Mouse (Mus musculus) heart, embryonic 14.5 days (tissue): Measurements from ENCODE around the gene Lrrc27. TPM values are rescaled to one million over a fixed set of nuclear protein-coding genes. Genes with fewer than 3 reads are reported as not detected.
A peak's percentile ranks its signal among the peaks of the same experiment; 100 is the strongest.

Experiments
- ATAC-seq: fragments of 200-750 bp; cut with Nextera tagmentation; 2 replicates; pipeline ENCODE4 v1.8.0; 2017; ENCODE audit warnings: low read depth, moderate TSS enrichment; ENCODE audit not compliant: insufficient number of reproducible peaks, insufficient read depth, low FRiP score
- H3K27ac ChIP-seq, 2 experiments: fragments of 200-500 bp in 1 of 2; fragments of 300-500 bp in 1 of 2; sonication (generic) in 1 of 2; replicated peaks in 1 of 2; 2 replicates each; pipeline ENCODE4 v1.5.1; 2012 to 2014; ENCODE audit warnings: low read depth in 2 of 2, low read length in 2 of 2, control low read depth in 1 of 2, mild to moderate bottlenecking in 1 of 2, mixed read lengths in 1 of 2; ENCODE audit not compliant: control insufficient read depth in 1 of 2, insufficient read depth in 1 of 2
- H3K27me3 ChIP-seq: fragments of 300-500 bp; sonication (generic); 2 replicates; pipeline ENCODE4 v1.6.1; 2014; ENCODE audit warnings: mild to moderate bottlenecking, low read length, control low read depth; ENCODE audit not compliant: control insufficient read depth, insufficient read depth
- H3K36me3 ChIP-seq: fragments of 300-500 bp; sonication (generic); 2 replicates; pipeline ENCODE4 v1.6.1; 2014; ENCODE audit warnings: mild to moderate bottlenecking, control low read depth, low read length, mixed read lengths; ENCODE audit not compliant: control insufficient read depth, insufficient read depth
- H3K4me1 ChIP-seq, 2 experiments: fragments of 200-500 bp in 1 of 2; fragments of 300-500 bp in 1 of 2; sonication (generic) in 1 of 2; 2 replicates each; pipeline ENCODE4 v1.6.1; 2012 to 2014; ENCODE audit warnings: low read length in 2 of 2, control low read depth in 1 of 2, mixed read lengths in 1 of 2; ENCODE audit not compliant: control insufficient read depth in 2 of 2, insufficient read depth in 2 of 2
- H3K4me2 ChIP-seq: fragments of 300-500 bp; sonication (generic); 2 replicates; pipeline ENCODE4 v1.6.1; 2014; ENCODE audit warnings: mild to moderate bottlenecking, low read length
- H3K4me3 ChIP-seq, 2 experiments: fragments of 200-500 bp in 1 of 2; fragments of 300-500 bp in 1 of 2; sonication (generic) in 1 of 2; 2 replicates each; pipeline ENCODE4 v1.5.1; 2012 to 2014; ENCODE audit warnings: low read length in 2 of 2, mild to moderate bottlenecking in 2 of 2, control low read depth in 1 of 2, low read depth in 1 of 2, moderate library complexity in 1 of 2; ENCODE audit not compliant: control insufficient read depth in 1 of 2, insufficient read depth in 1 of 2
- H3K9ac ChIP-seq: fragments of 300-500 bp; sonication (generic); 2 replicates; pipeline ENCODE4 v1.6.1; 2014; ENCODE audit warnings: mild to moderate bottlenecking, low read length
- H3K9me3 ChIP-seq: fragments of 300-500 bp; sonication (generic); 2 replicates; pipeline ENCODE4 v1.6.1; 2016; ENCODE audit warnings: low read length, control low read depth; ENCODE audit not compliant: control insufficient read depth
- WGBS: fragments of 180-500 bp; shearing (Covaris S2); extraction: QIAGEN DNeasy Blood & Tissue Kit; methylation state at CpG from one replicate; pipeline ENCODE4 v1.1.7; 2014; 5-methylcytosine and 5-hydroxymethylcytosine counted together
- polyA plus RNA-seq: library from polyadenylated mRNA; unstranded; fragments of >200 nt; fragmentation: Nextera tagmentation; extraction: Ambion mirVana; gene quantifications from 2 replicates; pipeline ENCODE4 v1.2.1, GENCODE M21; 2014

Lrrc27 gene
- polyA plus RNA-seq, 1 experiment from 2014 or later: 2.7 TPM

- Histone ChIP-seq H3K9me3 (no peaks in the 10 kb centered on the region), H3K9ac (peak overlapping the region; percentile 95), H3K4me1 (peaks cover 48 to 57% of the 10 kb centered on the region in 2 experiments), H3K4me3 (peak overlapping the region; percentile 80 to 81), H3K36me3 (no peaks in the 10 kb centered on the region), H3K4me2 (peak overlapping the region; percentile 90), H3K27ac (peak overlapping the region; percentile 74 to 79), H3K27me3 (no peaks in the 10 kb centered on the region)
- WGBS: 8% methylated on average over 38 of the region's 38 CpGs
- ATAC-seq: peak; percentile 44; the same call in 1 of the 2 replicates
Observed at GRCm38 (mm10) chr7:139246931-139247880, 34.4 kb downstream of the Lrrc27 start.

GRCm38 (mm10) chr7:139247881-139248614 lies 35.3 kb downstream of the Lrrc27 start, which contains the start of gene Pwwp2b:
Gene Pwwp2b (plus strand): TSS chr7:139248482.
- no peaks in the 10 kb centered on the region for H3K36me3 ChIP-seq
- H3K27ac ChIP-seq: peak within 1 kb of the TSS; percentile 74 to 79
- H3K4me3 ChIP-seq: peak within 1 kb of the TSS; percentile 80 to 81
- H3K4me1 ChIP-seq: peaks cover 57 to 65% of the 10 kb centered on the region in 2 experiments
- peak within 1 kb of the TSS; percentile 90 for H3K4me2 ChIP-seq
- peak; percentile 67 for ATAC-seq
- no peaks in the 10 kb centered on the region for H3K9me3 ChIP-seq
- peak within 1 kb of the TSS; percentile 95 for H3K9ac ChIP-seq
- WGBS: under 1% methylated on average over 51 of the region's 72 CpGs
- H3K27me3 ChIP-seq: no peaks in the 10 kb centered on the region

GRCm38 (mm10) chr7:139248615-139249405 lies 36.0 kb downstream of the Lrrc27 start:
- WGBS: 2% methylated on average over 45 of the region's 45 CpGs
- H3K27ac ChIP-seq: peak overlapping the region; percentile 48 to 79; a peak in 3 of 4 replicates
- no peak for ATAC-seq
- H3K4me3 ChIP-seq: peak overlapping the region; percentile 80 to 81
- H3K9me3 ChIP-seq: no peaks in the 10 kb centered on the region
- peaks cover 63 to 72% of the 10 kb centered on the region in 2 experiments for H3K4me1 ChIP-seq
- peak overlapping the region; percentile 95 for H3K9ac ChIP-seq
- peak overlapping the region; percentile 90 for H3K4me2 ChIP-seq
- H3K27me3 ChIP-seq: no peaks in the 10 kb centered on the region
- H3K36me3 ChIP-seq: no peaks in the 10 kb centered on the region

- WGBS: 35% methylated on average over 7 of the region's 7 CpGs
- H3K27ac ChIP-seq: no peak overlapping the region
- H3K9me3 ChIP-seq: no peaks in the 10 kb centered on the region
- peaks cover 63 to 72% of the 10 kb centered on the region in 2 experiments for H3K4me1 ChIP-seq
- peak overlapping the region; percentile 80 to 81 for H3K4me3 ChIP-seq
- H3K4me2 ChIP-seq: peak overlapping the region; percentile 90
- ATAC-seq: no peak
- H3K27me3 ChIP-seq: no peaks in the 10 kb centered on the region
- H3K36me3 ChIP-seq: peaks cover 4% of the 10 kb centered on the region
- H3K9ac ChIP-seq: peak overlapping the region; percentile 95
Observed at GRCm38 (mm10) chr7:139249406-139250210, 36.8 kb downstream of the Lrrc27 start.

GRCm38 (mm10) chr7:139251881-139252301 lies 39.1 kb downstream of the Lrrc27 start:
- Histone ChIP-seq H3K27ac (peak overlapping the region; percentile 51 to 67), H3K27me3 (no peaks in the 10 kb centered on the region), H3K4me3 (no peak overlapping the region), H3K4me1 (peaks cover 53 to 59% of the 10 kb centered on the region in 2 experiments), H3K4me2 (0 out of 2 replicates have a peak overlapping the region, but pooled peaks have one; percentile 17), H3K9me3 (no peaks in the 10 kb centered on the region), H3K9ac (peak overlapping the region; percentile 47; the same call in 1 of the 2 replicates), H3K36me3 (peaks cover 26% of the 10 kb centered on the region)
- WGBS: 28% methylated on average over 5 of the region's 5 CpGs
- no peak for ATAC-seq

GRCm38 (mm10) chr7:139252566-139252965 lies 39.8 kb downstream of the Lrrc27 start:
- H3K4me2 ChIP-seq: no peak overlapping the region
- WGBS: 81% methylated on average over 7 of the region's 7 CpGs
- H3K27ac ChIP-seq: 0 out of 4 replicates have a peak overlapping the region, but pooled peaks of 1 of the 2 experiments have one; percentile 67
- peaks cover 47 to 54% of the 10 kb centered on the region in 2 experiments for H3K4me1 ChIP-seq
- peaks cover 30% of the 10 kb centered on the region for H3K36me3 ChIP-seq
- no peaks in the 10 kb centered on the region for H3K9me3 ChIP-seq
- H3K27me3 ChIP-seq: no peaks in the 10 kb centered on the region
- no peak for ATAC-seq
- H3K4me3 ChIP-seq: no peak overlapping the region
- H3K9ac ChIP-seq: peak overlapping the region; percentile 56; the same call in 1 of the 2 replicates
